Mouse (Mus musculus) kidney, postnatal 10 days (tissue): ENCODE measurements at regions not wholly inside any gene's neighbourhood (a gene's known extent, or its start where the extent isn't known, plus 50 kb on each side); places are given as distances from the start of the nearest gene placed in this dataset.
"Not testable (repeated sequence)": the region's sequence is repeated elsewhere in the genome, so short reads cannot be mapped to it uniquely, and the experiment has no call there.

ENCODE experiments used
- DNase-seq: peaks from one replicate; pipeline ENCODE4 v3.0.0; 2021; ENCODE audit warnings: mixed read lengths

- peak; percentile 15 for DNase-seq
Observed at GRCm38 (mm10) chr8:57383746-57384320, 63.0 kb downstream of the Hand2 start.

GRCm38 (mm10) chr8:57387627-57388026 is 66.8 kb downstream of the Hand2 start:
- no peak for DNase-seq

GRCm38 (mm10) chr8:57388579-57388978 is 67.1 kb upstream of the Scrg1 start:
- DNase-seq: no peak

- DNase-seq: no peak
Observed at GRCm38 (mm10) chr8:57397999-57398635, 57.6 kb upstream of the Scrg1 start.

- not testable (repeated sequence) for DNase-seq
Observed at GRCm38 (mm10) chr8:57400171-57400570, 55.6 kb upstream of the Scrg1 start.

- DNase-seq: no peak
Observed at GRCm38 (mm10) chr8:57400776-57401631, 54.7 kb upstream of the Scrg1 start.

GRCm38 (mm10) chr8:57401661-57402060 is 54.1 kb upstream of the Scrg1 start:
- DNase-seq: no peak

- DNase-seq: no peak
Observed at GRCm38 (mm10) chr8:57402200-57402599, 53.5 kb upstream of the Scrg1 start.

GRCm38 (mm10) chr8:57403640-57404180 is 52.0 kb upstream of the Scrg1 start:
- peak; percentile 15 for DNase-seq

GRCm38 (mm10) chr8:57405277-57405817 is 50.4 kb upstream of the Scrg1 start:
- no peak for DNase-seq
